Mouse (Mus musculus): ENCODE data around the gene Satb2. TPM values are rescaled to one million over a fixed set of nuclear protein-coding genes. Genes with fewer than 3 reads are reported as not detected.

Gene Satb2
- polyA plus RNA-seq, 1 experiment, result 1.8 TPM

- TF ChIP-seq SRF (IDR thresholded peaks at IDR 0.05; ENCODE audit: control insufficient read depth, insufficient read length, low read depth) (no peak), E2F4 (IDR thresholded peaks at IDR 0.05; ENCODE audit: insufficient read depth) (no peak), TCF3 (IDR thresholded peaks at IDR 0.05; ENCODE audit: insufficient read length, low read depth) (no peak), MYOD1 (IDR thresholded peaks at IDR 0.05; ENCODE audit: control insufficient read depth in 1 of 3, insufficient read length in 2 of 3, low read depth in 2 of 3) (no peak), TCF12 (IDR thresholded peaks at IDR 0.05; ENCODE audit: insufficient read depth, poor library complexity, severe bottlenecking) (no peak), MYOG (IDR thresholded peaks at IDR 0.05; ENCODE audit: control insufficient read depth in 1 of 3, insufficient read depth in 1 of 3, insufficient read length in 2 of 3, low read depth in 2 of 3) (no peak), REST (IDR thresholded peaks at IDR 0.05; ENCODE audit: insufficient read depth, insufficient read length) (no peak), POLR2A (IDR thresholded peaks at IDR 0.05; ENCODE audit: insufficient read length, low read depth) (no peak), USF1 (IDR thresholded peaks at IDR 0.05; ENCODE audit: low read depth) (no peak), MAX (IDR thresholded peaks at IDR 0.05; ENCODE audit: low read depth) (no peak), CEBPB (IDR thresholded peaks at IDR 0.05; ENCODE audit: insufficient read depth, poor library complexity, severe bottlenecking) (no peak), POLR2AphosphoS2 (IDR thresholded peaks at IDR 0.05; ENCODE audit: insufficient read length, low read depth) (no peak)
- no peak overlapping the region for H3K4me3 ChIP-seq
- peaks cover 10% of the 10 kb centered on the region for H3K36me3 ChIP-seq (ENCODE audit: control insufficient read depth, insufficient read depth)
- no peak overlapping the region for H3ac ChIP-seq (ENCODE audit: control insufficient read depth, insufficient read length)
- no peak overlapping the region for H3K4me2 ChIP-seq (ENCODE audit: low read depth)
- H3K79me2 ChIP-seq (ENCODE audit: control insufficient read depth, insufficient read depth), result no peaks in the 10 kb centered on the region
- no peaks in the 10 kb centered on the region for H3K27me3 ChIP-seq (ENCODE audit: control insufficient read depth, insufficient read depth, insufficient read length)
Measured at GRCm38 (mm10) chr1:56900706-56901287, 77.7 kb downstream of the Satb2 start.

- H3K27me3 ChIP-seq (ENCODE audit: control insufficient read depth, insufficient read depth, insufficient read length), result no peaks in the 10 kb centered on the region
- H3K4me3 ChIP-seq, result no peak overlapping the region
- H3K36me3 ChIP-seq (ENCODE audit: control insufficient read depth, insufficient read depth), result peaks cover 14% of the 10 kb centered on the region
- no peak overlapping the region for H3ac ChIP-seq (ENCODE audit: control insufficient read depth, insufficient read length)
- no peaks in the 10 kb centered on the region for H3K79me2 ChIP-seq (ENCODE audit: control insufficient read depth, insufficient read depth)
- no peak overlapping the region for H3K4me2 ChIP-seq (ENCODE audit: low read depth)
- TF ChIP-seq USF1 (IDR thresholded peaks at IDR 0.05; ENCODE audit: low read depth) (no peak), TCF3 (IDR thresholded peaks at IDR 0.05; ENCODE audit: insufficient read length, low read depth) (no peak), CEBPB (IDR thresholded peaks at IDR 0.05; ENCODE audit: insufficient read depth, poor library complexity, severe bottlenecking) (no peak), MAX (IDR thresholded peaks at IDR 0.05; ENCODE audit: low read depth) (no peak), SRF (IDR thresholded peaks at IDR 0.05; ENCODE audit: control insufficient read depth, insufficient read length, low read depth) (no peak), TCF12 (IDR thresholded peaks at IDR 0.05; ENCODE audit: insufficient read depth, poor library complexity, severe bottlenecking) (no peak), MYOD1 (IDR thresholded peaks at IDR 0.05; ENCODE audit: control insufficient read depth in 1 of 3, insufficient read length in 2 of 3, low read depth in 2 of 3) (no peak), E2F4 (IDR thresholded peaks at IDR 0.05; ENCODE audit: insufficient read depth) (no peak), POLR2A (IDR thresholded peaks at IDR 0.05; ENCODE audit: insufficient read length, low read depth) (no peak), POLR2AphosphoS2 (IDR thresholded peaks at IDR 0.05; ENCODE audit: insufficient read length, low read depth) (no peak), MYOG (IDR thresholded peaks at IDR 0.05; ENCODE audit: control insufficient read depth in 1 of 3, insufficient read depth in 1 of 3, insufficient read length in 2 of 3, low read depth in 2 of 3) (no peak), REST (IDR thresholded peaks at IDR 0.05; ENCODE audit: insufficient read depth, insufficient read length) (no peak)
Measured at GRCm38 (mm10) chr1:56900187-56900586, 78.3 kb downstream of the Satb2 start.

- Histone ChIP-seq H3K79me2 (ENCODE audit: control insufficient read depth, insufficient read depth) (no peaks in the 10 kb centered on the region), H3K4me2 (ENCODE audit: low read depth) (no peak overlapping the region), H3ac (ENCODE audit: control insufficient read depth, insufficient read length) (no peak overlapping the region), H3K27me3 (ENCODE audit: control insufficient read depth, insufficient read depth, insufficient read length) (no peaks in the 10 kb centered on the region), H3K4me3 (no peak overlapping the region), H3K36me3 (ENCODE audit: control insufficient read depth, insufficient read depth) (peaks cover 14% of the 10 kb centered on the region)
- TF ChIP-seq MYOG (IDR thresholded peaks at IDR 0.05; ENCODE audit: control insufficient read depth in 1 of 3, insufficient read depth in 1 of 3, insufficient read length in 2 of 3, low read depth in 2 of 3) (no peak), USF1 (IDR thresholded peaks at IDR 0.05; ENCODE audit: low read depth) (no peak), TCF12 (IDR thresholded peaks at IDR 0.05; ENCODE audit: insufficient read depth, poor library complexity, severe bottlenecking) (no peak)
Measured at GRCm38 (mm10) chr1:56898606-56899396, 79.6 kb downstream of the Satb2 start.

- Histone ChIP-seq H3K4me3 (no peak overlapping the region), H3K36me3 (ENCODE audit: control insufficient read depth, insufficient read depth) (peaks cover 14% of the 10 kb centered on the region), H3K79me2 (ENCODE audit: control insufficient read depth, insufficient read depth) (no peaks in the 10 kb centered on the region), H3K4me2 (ENCODE audit: low read depth) (no peak overlapping the region), H3ac (ENCODE audit: control insufficient read depth, insufficient read length) (no peak overlapping the region), H3K27me3 (ENCODE audit: control insufficient read depth, insufficient read depth, insufficient read length) (no peaks in the 10 kb centered on the region)
- TF ChIP-seq MYOG (IDR thresholded peaks at IDR 0.05; ENCODE audit: control insufficient read depth in 1 of 3, insufficient read depth in 1 of 3, insufficient read length in 2 of 3, low read depth in 2 of 3) (no peak), MAX (IDR thresholded peaks at IDR 0.05; ENCODE audit: low read depth) (no peak), E2F4 (IDR thresholded peaks at IDR 0.05; ENCODE audit: insufficient read depth) (no peak)
Measured at GRCm38 (mm10) chr1:56897492-56898180, 80.8 kb downstream of the Satb2 start.
